ENCODE assay signal across 26 mouse cellular contexts in the genomic region with DNA sequence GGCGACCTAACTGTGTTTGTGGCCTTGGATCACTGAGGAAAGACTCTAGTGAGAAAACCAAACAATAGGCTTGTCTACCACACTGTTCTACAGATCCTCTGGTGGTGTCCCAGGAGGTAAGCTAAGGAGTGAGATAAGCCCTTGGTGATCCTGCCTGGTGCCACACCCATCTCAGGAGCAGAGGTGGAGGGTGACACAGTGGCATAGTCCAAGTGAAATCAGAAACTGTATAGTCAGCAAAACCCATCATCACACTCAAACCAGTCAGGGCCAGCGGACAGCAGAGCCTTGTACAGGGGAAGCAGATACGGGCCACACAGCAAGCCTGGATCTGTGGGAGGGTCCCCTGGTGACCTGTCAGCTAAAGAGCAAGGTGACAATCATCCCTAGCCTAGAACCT.
DNase-seq lines count a peak whose midpoint lies in the region; ATAC-seq and TF ChIP-seq lines count a peak whose summit lies in the region.
"Had no signal": no experiment of that assay in that cellular context is flagged by ENCODE, and none has a peak within 500 bp of the region (broad histone marks: within the 10 kb centered on the region; RNA-seq: fewer than 3 reads in every experiment).

No protein-coding gene starts in this region.

- ATAC-seq in kidney, embryonic 16.5 days (ENCODE audit: low FRiP score, low TSS enrichment), result no peak
- peak; percentile 76 for ATAC-seq in intestine, embryonic 16.5 days
- ATAC-seq: CD4-positive, CD25-positive, alpha-beta regulatory T cell, adult 4 months; forebrain, embryonic 13.5 days; forebrain, embryonic 16.5 days; Patski had no signal

- no peak overlapping the region for H3K9ac ChIP-seq in kidney, embryonic 16.5 days (replicated peaks; ENCODE audit: low read length)
- no peak overlapping the region for H3K9ac ChIP-seq in ES-E14 (ENCODE audit: insufficient read depth, low read depth, low read length, poor library complexity, severe bottlenecking)
- H3K9ac ChIP-seq in intestine, embryonic 16.5 days (ENCODE audit: low read depth, low read length), result no peak overlapping the region
- H3K9ac ChIP-seq: forebrain, embryonic 13.5 days; heart, embryonic 12.5 days; heart, embryonic 15.5 days; hindbrain, embryonic 12.5 days; hindbrain, embryonic 15.5 days had no signal

- WGBS in kidney, embryonic 16.5 days, result 68% methylated on average over 3 of the region's 3 CpGs
- 76% methylated on average over 3 of the region's 3 CpGs for WGBS in intestine, embryonic 16.5 days

- H3K9me3 ChIP-seq in kidney, embryonic 16.5 days (ENCODE audit: low read length), result 0 out of 2 replicates have a peak, but pooled peaks cover 3% of the 10 kb centered on the region
- no peaks in the 10 kb centered on the region for H3K9me3 ChIP-seq in ES-E14 (ENCODE audit: control insufficient read depth, insufficient read depth, low read depth, low read length)
- peaks cover 5% of the 10 kb centered on the region for H3K9me3 ChIP-seq in intestine, embryonic 16.5 days (ENCODE audit: control insufficient read depth, low read length)
- H3K9me3 ChIP-seq: forebrain, embryonic 13.5 days; heart, embryonic 15.5 days; hindbrain, embryonic 15.5 days had no signal

- DNase-seq in kidney, adult 9 months, result no peak
- no peak for DNase-seq in ES-E14 (ENCODE audit: low read depth, low spot score)
- no peak for DNase-seq in layer of hippocampus, postnatal 14 days (ENCODE audit: low spot score in 2 of 2)
- DNase-seq in right cerebral cortex, postnatal 25 days, result no peak
- DNase-seq: adrenal gland, postnatal 10 days; adrenal gland, postnatal 36 days; cerebellum, adult 18-20 months; cerebellum, adult 9-10 months; cerebellum, postnatal 14 days; gastrocnemius, adult 2 months; gastrocnemius, postnatal 14 days; heart, adult 11 months; heart, postnatal 10 days; heart, postnatal 4 days had no signal

- H3K27ac ChIP-seq in kidney, embryonic 16.5 days (ENCODE audit: low read length), result peak overlapping the region; percentile 11; the same call in 1 of the 2 replicates
- no peak overlapping the region for H3K27ac ChIP-seq in ES-E14 (ENCODE audit: insufficient read depth, low read depth, low read length, poor library complexity, severe bottlenecking)
- H3K27ac ChIP-seq in intestine, embryonic 16.5 days (ENCODE audit: low read length), result no peak overlapping the region
- H3K27ac ChIP-seq: forebrain, embryonic 10.5 days; forebrain, embryonic 13.5 days; gastrocnemius, adult 2 months; heart, embryonic 15.5 days; hindbrain, embryonic 12.5 days; hindbrain, embryonic 15.5 days had no signal

- H3K4me3 ChIP-seq in kidney, embryonic 16.5 days (ENCODE audit: low read length), result no peak overlapping the region
- H3K4me3 ChIP-seq in ES-E14 (ENCODE audit: insufficient read depth in 1 of 2, low read depth in 1 of 2, low read length in 2 of 2, poor library complexity in 1 of 2, severe bottlenecking in 1 of 2), result no peak overlapping the region
- no peak overlapping the region for H3K4me3 ChIP-seq in intestine, embryonic 16.5 days (ENCODE audit: low read length)
- H3K4me3 ChIP-seq: forebrain, embryonic 10.5 days; forebrain, embryonic 13.5 days; gastrocnemius, adult 2 months; heart, embryonic 12.5 days; heart, embryonic 15.5 days; hindbrain, embryonic 12.5 days; hindbrain, embryonic 15.5 days had no signal

- in situ Hi-C loops in ES-E14 (cut with MboI; ENCODE audit: low sequenced_read_pairs in 2 of 2, unreplicated experiment in 2 of 2), result no loop called here

- no peaks in the 10 kb centered on the region for H3K27me3 ChIP-seq in kidney, embryonic 16.5 days (ENCODE audit: insufficient read depth, low read length)
- H3K27me3 ChIP-seq in intestine, embryonic 16.5 days (replicated peaks; ENCODE audit: control insufficient read depth, insufficient read depth, low read length), result peaks cover 31% of the 10 kb centered on the region; the same call in 1 of the 2 replicates
- H3K27me3 ChIP-seq: hindbrain, embryonic 12.5 days had no signal

- no peak overlapping the region for H3K4me2 ChIP-seq in kidney, embryonic 16.5 days (replicated peaks; ENCODE audit: low read depth, low read length)
- no peak overlapping the region for H3K4me2 ChIP-seq in intestine, embryonic 16.5 days (ENCODE audit: low read depth, low read length)
- H3K4me2 ChIP-seq: forebrain, embryonic 13.5 days; heart, embryonic 12.5 days; heart, embryonic 15.5 days; hindbrain, embryonic 12.5 days; hindbrain, embryonic 15.5 days had no signal

- H3K4me1 ChIP-seq in kidney, embryonic 16.5 days (ENCODE audit: insufficient read depth, low read length), result peaks cover 49% of the 10 kb centered on the region
- no peaks in the 10 kb centered on the region for H3K4me1 ChIP-seq in ES-E14 (ENCODE audit: control insufficient read depth in 2 of 2, insufficient read depth in 2 of 2, low read length in 2 of 2, poor library complexity in 1 of 2)
- peaks cover 12% of the 10 kb centered on the region for H3K4me1 ChIP-seq in intestine, embryonic 16.5 days (ENCODE audit: control insufficient read depth, insufficient read depth, low read length)
- H3K4me1 ChIP-seq: forebrain, embryonic 13.5 days had no signal

- no peaks in the 10 kb centered on the region for H3K36me3 ChIP-seq in kidney, embryonic 16.5 days (ENCODE audit: insufficient read depth, low read length)
- no peaks in the 10 kb centered on the region for H3K36me3 ChIP-seq in ES-E14 (ENCODE audit: control insufficient read depth, insufficient read depth, low read length, poor library complexity, severe bottlenecking)
- no peaks in the 10 kb centered on the region for H3K36me3 ChIP-seq in intestine, embryonic 16.5 days (ENCODE audit: control insufficient read depth, insufficient read depth, low read length)
- H3K36me3 ChIP-seq: forebrain, embryonic 10.5 days; G1E; heart, embryonic 12.5 days; heart, embryonic 15.5 days; hindbrain, embryonic 12.5 days; hindbrain, embryonic 15.5 days had no signal

TF ChIP-seq in ES-E14, 5 proteins besides CTCF, POLR2A, EP300 and RAD21:
- TF ChIP-seq MAFK (IDR thresholded peaks at IDR 0.05; ENCODE audit: insufficient read depth, low read depth, low read length), result peak; percentile 33; the same call in 1 of the 2 replicates
- TF ChIP-seq ZNF384 (IDR thresholded peaks at IDR 0.05; ENCODE audit: low read depth, low read length), result no peak
TF ChIP-seq in ES-E14: peak in this region for 1.
